ENCODE assay signal across 9 mouse cellular contexts in the genomic region with DNA sequence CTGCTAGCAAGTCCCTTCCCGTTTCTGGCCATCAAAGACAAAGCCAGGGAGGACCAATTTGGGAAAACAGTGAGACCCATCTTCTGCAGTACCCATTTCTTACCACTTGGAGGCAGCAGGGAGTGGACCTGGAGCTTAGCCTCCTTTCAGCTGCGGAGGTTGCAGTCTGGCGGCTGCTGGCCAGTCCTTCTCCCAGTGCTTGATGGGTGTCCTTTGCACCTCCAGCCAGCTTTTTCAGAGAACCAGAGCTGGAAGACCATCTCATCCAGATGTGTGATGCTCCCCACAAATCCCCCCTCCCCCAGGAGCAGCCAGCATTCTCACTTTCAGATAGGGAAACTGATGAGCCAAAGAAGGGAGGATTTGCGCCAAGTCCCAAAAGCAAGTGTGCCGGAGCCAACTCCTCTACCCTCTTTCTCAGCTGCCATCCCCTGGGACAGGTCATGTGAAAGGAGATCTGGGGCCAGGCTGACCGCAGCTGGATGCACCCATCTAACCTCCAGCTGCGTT. TPM values are rescaled to one million over a fixed set of nuclear protein-coding genes. Genes with fewer than 3 reads are reported as not detected.
A peak's percentile ranks its signal among the peaks of the same experiment; 100 is the strongest.
DNase-seq lines count a peak whose midpoint lies in the region; ATAC-seq lines count a peak whose summit lies in the region.
"Had no signal": no experiment of that assay in that cellular context is flagged by ENCODE, and none has a peak within 500 bp of the region (broad histone marks: within the 10 kb centered on the region; RNA-seq: fewer than 3 reads in every experiment).

No protein-coding gene starts in this region.

- H3K4me2 ChIP-seq in forebrain, embryonic 11.5 days (ENCODE audit: low read depth, low read length, severe bottlenecking), result no peak overlapping the region
- H3K4me2 ChIP-seq in forebrain, embryonic 15.5 days (replicated peaks), result no peak overlapping the region

- intact Hi-C loops in heart, postnatal 25 days (cut with DNase I), result loop anchor here (1.0 to 2.0 kb wide), 2 partner anchors 17 to 46 kb away; no protein-coding TSS in a partner anchor

- H3K9ac ChIP-seq in forebrain, embryonic 11.5 days (ENCODE audit: low read length), result no peak overlapping the region
- no peak overlapping the region for H3K9ac ChIP-seq in forebrain, embryonic 15.5 days (replicated peaks)

- H3K27me3 ChIP-seq in forebrain, embryonic 11.5 days (ENCODE audit: control insufficient read depth, insufficient read depth, low read length), result no peaks in the 10 kb centered on the region
- H3K27me3 ChIP-seq in forebrain, embryonic 15.5 days, result no peaks in the 10 kb centered on the region

- no peaks in the 10 kb centered on the region for H3K9me3 ChIP-seq in forebrain, embryonic 11.5 days (ENCODE audit: control insufficient read depth, low read length)
- H3K9me3 ChIP-seq in forebrain, embryonic 15.5 days, result no peaks in the 10 kb centered on the region

- no peak overlapping the region for H3K27ac ChIP-seq in forebrain, embryonic 11.5 days (ENCODE audit: low read depth, low read length)
- H3K27ac ChIP-seq in forebrain, embryonic 15.5 days (replicated peaks), result no peak overlapping the region
- H3K27ac ChIP-seq: macrophage had no signal

- H3K4me3 ChIP-seq in forebrain, embryonic 11.5 days (ENCODE audit: low read depth, low read length), result no peak overlapping the region
- no peak overlapping the region for H3K4me3 ChIP-seq in forebrain, embryonic 15.5 days

- no peak for ATAC-seq in forebrain, embryonic 11.5 days (replicated peaks; ENCODE audit: low FRiP score)
- ATAC-seq in forebrain, embryonic 15.5 days (replicated peaks), result no peak

- 41% methylated on average over 7 of the region's 7 CpGs for WGBS in forebrain, embryonic 11.5 days
- WGBS in forebrain, embryonic 15.5 days, result 35% methylated on average over 7 of the region's 7 CpGs

- H3K4me1 ChIP-seq in forebrain, embryonic 11.5 days (replicated peaks; ENCODE audit: control insufficient read depth, insufficient read depth, low read length), result 0 out of 2 replicates have a peak, but pooled peaks cover 2% of the 10 kb centered on the region
- H3K4me1 ChIP-seq in forebrain, embryonic 15.5 days, result peaks cover 25% of the 10 kb centered on the region

- DNase-seq in forebrain, embryonic 11.5 days (ENCODE audit: low spot score), result peak; percentile 83
- DNase-seq in adrenal gland, postnatal 14 days, result peak; percentile 83
- peak; percentile 75 for DNase-seq in embryo, embryonic 9.5 days (ENCODE audit: extremely low spot score)
- DNase-seq in heart, postnatal 25 days (ENCODE audit: low spot score), result peak; percentile 57
- DNase-seq in layer of hippocampus, adult 18-20 months (ENCODE audit: low spot score in 2 of 2), result peak; percentile 54 to 83
- peak; percentile 75 for DNase-seq in lung, postnatal 14 days
- peak; percentile 85 for DNase-seq in skeletal muscle tissue, adult 2 months (ENCODE audit: low read depth, low spot score)

- H3K36me3 ChIP-seq in forebrain, embryonic 11.5 days (ENCODE audit: control insufficient read depth, insufficient read depth, low read length), result no peaks in the 10 kb centered on the region
- H3K36me3 ChIP-seq in forebrain, embryonic 15.5 days, result no peaks in the 10 kb centered on the region

RNA-seq across cellular contexts. Expression of a gene that starts 20.7 kb away (rescaled TPM):
- not detected in 2 replicates for polyA plus RNA-seq in forebrain, embryonic 11.5 days (2014; fragmentation: Nextera tagmentation; extraction: Ambion mirVana)
- polyA plus RNA-seq in forebrain, embryonic 15.5 days (2015; fragmentation: Nextera tagmentation; extraction: Ambion mirVana), result not detected in 2 replicates
- total RNA-seq in adrenal gland, postnatal 14 days (2021), result 2.0 and 3.2 TPM in 2 replicates
- not detected for total RNA-seq in heart, postnatal 25 days (2021)
- not detected for total RNA-seq in layer of hippocampus, adult 18-20 months (2021)
- polyA plus RNA-seq: macrophage had no signal

RNA-seq across cellular contexts. Expression of a gene that starts 21.1 kb away (rescaled TPM):
- 1.4 and 2.0 TPM in 2 replicates for polyA plus RNA-seq in forebrain, embryonic 11.5 days (2014; fragmentation: Nextera tagmentation; extraction: Ambion mirVana)
- 5.1 and 6.0 TPM in 2 replicates for polyA plus RNA-seq in forebrain, embryonic 15.5 days (2015; fragmentation: Nextera tagmentation; extraction: Ambion mirVana)
- total RNA-seq in adrenal gland, postnatal 14 days (2021), result 12.5 and 17.0 TPM in 2 replicates
- 10 to 100 TPM; 15.2 to 20.4 TPM for total RNA-seq in heart, postnatal 25 days (2021)
- total RNA-seq in layer of hippocampus, adult 18-20 months (2021), result 10 to 100 TPM; 13.8 to 17.0 TPM
- polyA plus RNA-seq: macrophage had no signal

RNA-seq across cellular contexts. Expression of a gene that starts 47.5 kb away (rescaled TPM):
- 2.5 and 3.2 TPM in 2 replicates for polyA plus RNA-seq in forebrain, embryonic 11.5 days (2014; fragmentation: Nextera tagmentation; extraction: Ambion mirVana)
- polyA plus RNA-seq in forebrain, embryonic 15.5 days (2015; fragmentation: Nextera tagmentation; extraction: Ambion mirVana), result 32.4 and 38.4 TPM in 2 replicates
- 1.4 and 3.0 TPM in 2 replicates for total RNA-seq in adrenal gland, postnatal 14 days (2021)
- total RNA-seq in heart, postnatal 25 days (2021), result 1 to 10 TPM; 1.5 to 1.7 TPM
- total RNA-seq in layer of hippocampus, adult 18-20 months (2021), result 100 to 1,000 TPM; 261 to 262 TPM
- polyA plus RNA-seq: macrophage had no signal

Comparison
In these comparisons a context has a peak if more than half of its experiments do, and no peak if none do; other contexts are left out.
1. RNA of a gene that starts 47.5 kb away (total RNA-seq): 261 to 262 TPM in layer of hippocampus, adult 18-20 months; 1.5 to 1.7 TPM in heart, postnatal 25 days and 1.4 to 3.0 TPM in adrenal gland, postnatal 14 days; every median in the first group is over 10 times any median in the second.
2. Peak in every context shown above with its lines, with median percentiles within 50 percentile points of each other: DNase-seq.